Mouse (Mus musculus): Measurements from ENCODE around the gene Snrpc.
A peak's percentile ranks its signal among the peaks of the same experiment; 100 is the strongest.
"Not testable (repeated sequence)": the region's sequence is repeated elsewhere in the genome, so short reads cannot be mapped to it uniquely, and the experiment has no call there.

Gene Snrpc

DNA sequence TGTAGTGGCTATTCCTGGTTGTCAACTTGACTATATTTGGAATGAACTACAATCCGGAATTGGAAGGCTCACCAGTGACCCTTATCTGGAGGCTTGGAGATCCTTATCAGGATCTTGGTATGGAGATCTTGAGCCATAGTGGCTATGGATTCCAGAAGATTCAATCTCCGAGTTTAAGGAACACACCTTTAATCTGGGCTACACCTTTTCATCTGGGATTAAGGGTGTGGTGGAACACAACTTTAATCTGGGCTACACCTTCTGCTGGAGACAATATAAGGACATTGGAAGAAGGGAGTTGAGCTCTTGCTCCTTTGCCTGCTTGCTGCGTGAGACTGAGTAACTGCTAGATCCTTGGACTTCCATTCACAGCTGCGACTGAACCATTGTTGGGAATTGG is at the start of gene Snrpc:
Gene Snrpc, plus strand, starts transcription at position 301 of the 400 bp plus-strand sequence.
- DNase-seq = not testable (repeated sequence)

DNA sequence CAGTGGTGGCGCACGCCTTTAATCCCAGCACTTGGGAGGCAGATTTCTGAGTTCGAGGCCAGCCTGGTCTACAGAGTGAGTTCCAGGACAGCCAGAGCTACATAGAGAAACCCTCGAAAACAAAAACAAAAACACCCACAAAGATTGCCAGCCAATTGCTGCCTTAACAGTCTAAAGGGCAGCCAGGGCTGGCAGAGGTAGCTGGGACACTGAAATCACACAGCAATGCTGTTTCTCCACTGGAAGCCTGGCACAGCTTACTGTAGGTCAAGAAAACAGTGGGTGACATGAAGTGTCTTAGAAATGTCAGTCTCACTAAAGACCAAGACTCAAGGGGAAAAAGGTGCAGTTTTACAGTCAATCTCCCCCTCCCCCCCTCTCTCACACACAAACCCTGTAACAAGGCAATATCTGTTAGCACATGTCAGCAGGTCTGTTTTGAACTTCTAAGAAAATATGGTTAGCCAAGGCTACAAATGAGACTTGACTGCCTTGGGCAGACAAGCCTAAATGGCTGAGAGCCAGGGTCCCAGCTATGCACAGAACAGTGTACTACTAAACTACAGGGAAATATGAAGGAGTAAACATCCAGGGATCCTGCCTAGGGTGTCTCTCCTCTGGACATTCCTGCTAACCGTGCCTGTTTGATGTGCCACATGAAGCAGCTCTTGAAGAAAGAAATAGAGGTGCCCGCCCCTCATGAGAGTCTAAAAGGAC is 49.3 kb upstream of the Snrpc start:
- no peak for DNase-seq

DNA sequence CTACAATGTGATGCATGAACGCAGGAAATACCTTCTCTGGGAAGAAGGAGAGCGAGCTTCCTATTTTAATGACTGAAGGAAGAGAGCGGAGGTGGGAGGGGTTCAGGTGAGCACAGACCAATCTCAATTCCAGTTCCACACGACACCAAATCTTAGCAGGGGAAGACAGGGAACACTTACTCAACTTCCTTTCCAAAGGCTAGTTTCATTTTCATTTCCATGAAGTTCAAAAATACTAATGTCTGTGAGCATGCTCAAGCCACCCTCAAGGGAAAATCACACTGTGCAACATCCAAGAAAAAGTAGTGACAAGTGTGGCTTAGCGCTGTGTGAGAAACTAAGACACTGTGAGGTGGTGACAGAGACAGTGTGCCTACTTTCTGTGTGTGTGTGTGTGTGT is 47.9 kb upstream of the Snrpc start:
- DNase-seq = no peak

DNA sequence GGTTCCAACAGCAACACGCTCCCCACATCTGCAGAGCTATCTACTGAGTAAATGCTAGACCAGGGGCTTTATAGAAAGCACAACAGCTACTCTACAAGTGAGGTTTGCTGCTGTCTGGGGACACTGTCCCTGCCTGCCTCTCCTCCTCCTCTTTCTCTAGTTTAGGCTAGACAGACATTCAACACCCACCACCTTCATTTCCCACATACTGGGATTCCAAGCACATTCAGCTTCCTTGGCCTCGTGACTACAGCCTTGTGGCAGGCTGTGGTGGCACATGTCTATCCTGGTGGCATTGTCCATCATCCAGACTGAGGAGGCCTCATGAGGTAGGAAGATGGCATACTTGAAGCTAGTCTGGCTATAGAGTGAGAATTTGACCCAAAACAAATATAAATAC is 47.0 kb upstream of the Snrpc start:
- no peak for DNase-seq

DNA sequence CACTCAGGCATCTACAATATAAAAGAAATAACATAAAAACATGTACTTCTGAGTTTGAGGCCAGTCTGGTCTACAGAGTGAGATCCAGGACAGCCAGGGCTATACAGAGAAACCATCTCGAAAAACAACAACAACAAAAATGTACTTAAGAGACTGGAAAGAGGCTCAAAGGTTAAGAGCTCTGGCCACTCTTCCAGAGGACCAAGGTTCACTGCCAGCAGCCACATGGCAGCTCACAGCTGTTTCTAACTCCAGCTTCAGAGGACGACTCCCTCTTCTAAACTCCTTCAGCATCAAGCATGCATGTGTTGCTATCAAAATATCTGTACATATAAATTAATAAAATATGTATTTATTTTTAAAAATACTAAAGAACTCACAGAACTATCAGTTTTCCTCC is 46.4 kb upstream of the Snrpc start:
- DNase-seq = no peak

DNA sequence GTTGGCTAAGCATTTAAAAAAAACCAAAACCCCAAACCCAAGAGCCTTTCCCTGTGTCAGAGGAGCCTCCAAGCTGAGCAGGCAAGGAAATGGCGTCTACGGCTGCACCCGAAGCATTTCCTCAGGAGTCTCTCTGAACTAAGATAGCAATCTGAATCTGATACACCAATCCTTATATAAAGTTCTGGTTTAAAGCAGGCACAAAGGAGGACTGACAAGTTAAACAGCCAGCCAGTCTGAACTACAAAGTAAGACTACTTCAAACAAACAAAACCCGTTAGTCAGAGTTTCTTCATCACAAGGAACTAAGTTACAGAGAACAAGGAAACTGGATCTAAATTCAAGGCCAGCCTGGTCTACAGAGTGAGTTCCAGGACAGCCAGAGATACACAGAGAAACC is 45.4 kb upstream of the Snrpc start:
- no peak for DNase-seq

DNA sequence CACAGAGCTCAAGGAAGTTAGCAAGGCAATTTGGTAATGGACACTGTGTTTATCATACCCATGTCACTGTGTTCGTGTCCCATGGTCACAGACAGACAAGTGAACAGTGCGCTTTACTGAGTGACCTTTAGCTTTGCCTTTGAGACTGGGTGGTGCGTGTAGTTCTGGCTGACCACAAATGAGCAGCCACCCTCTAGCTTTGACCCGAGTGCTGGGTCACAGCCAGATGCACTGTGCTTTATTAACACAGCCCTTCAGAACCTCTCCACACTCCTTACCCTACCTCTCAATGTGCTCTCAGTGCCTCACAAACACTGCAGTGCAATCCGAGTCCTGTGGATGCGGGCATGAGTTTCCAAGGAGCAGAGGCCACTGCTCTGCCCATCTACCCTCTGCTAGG is 44.8 kb upstream of the Snrpc start:
- DNase-seq = no peak

DNA sequence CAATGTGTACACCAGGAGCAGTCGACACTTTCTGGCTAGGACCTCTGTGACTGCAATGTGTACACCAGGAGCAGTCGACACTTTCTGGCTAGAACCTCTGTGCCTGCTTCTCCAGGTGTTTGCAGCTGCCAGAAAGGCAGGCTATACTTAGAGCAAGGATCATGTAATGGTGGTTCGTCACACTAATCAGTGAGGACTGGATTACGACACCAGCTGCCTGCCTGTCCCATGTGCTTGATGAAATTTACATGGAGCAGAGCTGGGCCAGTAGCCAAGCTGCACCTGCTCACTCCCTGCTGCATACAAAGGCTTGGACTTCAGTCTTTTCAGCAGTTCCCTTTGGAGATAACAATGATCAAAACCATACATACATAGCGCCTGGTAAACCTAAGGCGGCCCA is 41.2 kb upstream of the Snrpc start:
- DNase-seq = peak; percentile 82 to 83

DNA sequence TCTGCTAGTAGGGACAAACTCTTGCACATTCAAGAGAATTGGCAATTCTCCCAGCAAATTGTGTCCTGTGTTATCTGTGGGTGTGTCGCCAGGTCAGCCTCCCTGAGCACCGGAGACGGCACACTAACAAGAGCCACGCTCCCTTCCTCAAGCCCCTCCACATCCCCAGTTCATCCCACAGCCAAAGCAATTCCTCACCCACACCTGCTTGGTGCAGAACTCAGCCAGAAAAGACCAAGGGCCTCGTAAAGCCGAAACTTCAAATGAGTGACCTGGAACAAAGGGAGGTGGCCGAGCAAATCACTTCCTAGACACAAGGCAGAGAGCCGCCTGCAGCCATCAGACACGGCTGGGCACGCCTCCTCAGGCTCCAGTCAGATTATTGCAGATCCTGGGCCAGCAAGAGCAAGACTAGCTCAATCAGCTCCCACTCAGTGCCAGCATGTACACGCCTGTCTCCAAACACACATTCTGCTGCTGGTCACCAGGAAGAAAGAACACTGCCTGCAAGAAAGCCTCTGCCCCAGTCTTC is 40.5 kb upstream of the Snrpc start:
- peak; percentile 62 to 63 for DNase-seq

DNA sequence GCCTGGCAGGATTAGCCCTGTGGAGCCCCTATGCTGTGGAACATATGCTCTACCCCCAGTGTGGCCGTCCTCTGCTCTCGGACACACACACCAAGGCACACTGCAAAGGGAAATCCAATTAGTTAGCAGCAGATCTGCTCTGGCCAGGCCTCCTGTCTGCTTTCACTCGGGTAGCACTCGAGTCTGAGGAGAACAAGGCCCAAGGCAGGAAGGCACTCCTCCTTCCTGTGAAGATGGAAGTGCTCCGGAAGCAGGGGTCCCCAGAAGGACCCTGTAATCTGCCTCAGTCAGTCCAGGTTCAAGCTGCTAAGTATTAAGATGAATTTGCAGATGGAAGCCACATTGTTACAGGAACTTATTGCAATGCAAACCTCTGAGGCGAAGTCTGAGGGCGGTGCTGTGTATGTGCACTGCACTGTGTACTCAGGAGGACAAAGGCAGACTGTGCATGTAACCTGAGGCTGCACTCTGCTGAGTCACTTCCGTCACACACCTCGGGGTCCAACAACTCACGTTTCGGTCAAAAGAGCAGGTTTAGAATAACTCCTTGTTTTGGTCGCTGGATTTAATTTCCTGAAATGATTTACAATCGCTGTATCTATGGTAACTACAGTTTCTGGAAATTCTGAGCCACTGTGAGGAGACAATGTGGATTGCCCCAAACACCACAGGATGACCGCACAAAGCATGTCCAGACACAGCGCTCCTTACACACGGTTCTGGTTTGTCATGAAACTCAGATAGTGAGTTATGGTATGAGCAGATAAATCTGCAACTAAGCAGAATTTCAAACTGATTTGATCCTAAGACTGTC is 38.0 kb upstream of the Snrpc start:
- DNase-seq = no peak

DNA sequence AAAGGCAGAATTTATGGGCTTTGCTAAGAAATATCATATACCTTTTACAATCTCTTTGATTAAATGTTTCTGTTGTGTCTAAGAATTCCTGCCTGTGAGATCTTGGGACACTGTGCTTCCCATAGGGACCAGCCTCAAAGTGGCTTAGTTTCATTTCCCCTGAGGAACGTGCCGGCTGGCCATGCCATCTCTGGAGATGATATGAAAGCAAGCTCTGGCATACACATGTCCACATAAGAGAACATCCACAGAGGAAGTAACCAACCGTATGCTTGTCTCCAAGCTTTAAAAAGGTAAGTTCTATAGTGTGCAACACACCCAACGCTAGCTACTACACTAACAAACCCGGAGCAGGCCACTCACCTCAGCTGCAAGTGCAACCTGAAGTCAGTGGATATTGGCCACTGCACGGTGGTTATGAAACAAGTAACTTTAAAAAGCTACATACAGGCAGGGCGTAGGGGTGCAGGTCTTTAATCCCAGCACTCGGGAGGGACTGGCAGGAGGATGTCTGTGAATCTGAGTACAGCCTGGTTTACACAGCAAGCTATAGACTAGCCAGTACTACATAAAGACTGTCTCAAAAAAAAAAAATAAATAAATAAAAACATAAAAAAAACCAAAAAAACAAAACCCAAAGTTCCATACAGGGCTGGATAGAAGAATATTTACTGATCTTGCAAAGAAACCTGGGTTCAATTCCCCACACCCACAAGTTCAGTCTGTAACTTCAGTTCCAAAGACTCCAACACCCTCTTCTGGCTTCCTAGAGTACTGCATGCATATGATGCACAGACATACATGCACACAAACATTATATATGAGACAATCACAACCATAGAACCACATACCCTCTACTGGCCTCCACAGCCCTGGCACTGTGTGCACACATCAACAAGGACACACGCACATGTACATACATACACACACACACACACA is 37.0 kb upstream of the Snrpc start:
- no peak for DNase-seq

DNA sequence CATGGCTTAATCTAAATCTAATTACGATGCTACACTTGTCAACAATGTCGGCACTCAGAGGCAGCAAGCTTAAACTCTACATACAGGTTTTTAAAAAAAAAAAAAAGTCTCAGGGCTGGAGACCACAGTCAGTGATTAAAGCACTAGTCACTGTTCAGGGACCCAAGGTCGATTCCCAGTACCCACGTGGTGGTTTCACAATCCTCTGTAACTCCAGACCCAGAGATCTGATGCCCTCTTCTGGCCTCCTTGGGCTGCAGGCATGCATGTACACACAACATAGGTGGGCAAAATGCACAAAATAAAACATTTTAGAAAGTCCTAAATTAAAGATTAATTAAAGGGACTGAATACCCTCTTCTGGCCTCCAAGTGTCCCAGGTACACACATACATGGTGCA is 34.2 kb upstream of the Snrpc start:
- DNase-seq = no peak

DNA sequence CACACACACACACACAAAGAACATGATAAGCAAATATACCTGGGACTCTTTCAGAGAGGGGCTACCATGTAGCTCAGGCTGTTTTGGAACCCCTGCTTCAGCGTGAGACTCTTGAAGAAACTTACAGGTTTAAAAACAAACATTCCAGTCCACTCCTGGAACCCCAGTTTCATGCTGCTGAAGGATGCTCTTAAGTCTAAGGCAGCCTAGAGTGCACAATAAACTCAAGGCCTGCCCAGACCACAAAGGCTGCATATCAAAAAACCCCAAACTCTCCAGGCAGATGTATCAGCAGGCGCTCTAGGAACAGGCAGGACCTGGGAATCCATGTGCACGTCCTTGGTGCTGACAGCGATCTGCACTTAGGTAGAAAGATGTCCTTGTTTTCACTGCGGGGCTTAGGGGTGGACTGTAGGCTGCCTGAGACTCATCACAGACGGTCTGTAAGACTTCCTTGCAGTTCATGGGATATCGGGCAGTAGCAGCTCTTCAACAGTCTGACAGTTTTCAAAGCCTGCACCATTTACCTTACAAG is 33.7 kb upstream of the Snrpc start:
- DNase-seq = no peak

DNA sequence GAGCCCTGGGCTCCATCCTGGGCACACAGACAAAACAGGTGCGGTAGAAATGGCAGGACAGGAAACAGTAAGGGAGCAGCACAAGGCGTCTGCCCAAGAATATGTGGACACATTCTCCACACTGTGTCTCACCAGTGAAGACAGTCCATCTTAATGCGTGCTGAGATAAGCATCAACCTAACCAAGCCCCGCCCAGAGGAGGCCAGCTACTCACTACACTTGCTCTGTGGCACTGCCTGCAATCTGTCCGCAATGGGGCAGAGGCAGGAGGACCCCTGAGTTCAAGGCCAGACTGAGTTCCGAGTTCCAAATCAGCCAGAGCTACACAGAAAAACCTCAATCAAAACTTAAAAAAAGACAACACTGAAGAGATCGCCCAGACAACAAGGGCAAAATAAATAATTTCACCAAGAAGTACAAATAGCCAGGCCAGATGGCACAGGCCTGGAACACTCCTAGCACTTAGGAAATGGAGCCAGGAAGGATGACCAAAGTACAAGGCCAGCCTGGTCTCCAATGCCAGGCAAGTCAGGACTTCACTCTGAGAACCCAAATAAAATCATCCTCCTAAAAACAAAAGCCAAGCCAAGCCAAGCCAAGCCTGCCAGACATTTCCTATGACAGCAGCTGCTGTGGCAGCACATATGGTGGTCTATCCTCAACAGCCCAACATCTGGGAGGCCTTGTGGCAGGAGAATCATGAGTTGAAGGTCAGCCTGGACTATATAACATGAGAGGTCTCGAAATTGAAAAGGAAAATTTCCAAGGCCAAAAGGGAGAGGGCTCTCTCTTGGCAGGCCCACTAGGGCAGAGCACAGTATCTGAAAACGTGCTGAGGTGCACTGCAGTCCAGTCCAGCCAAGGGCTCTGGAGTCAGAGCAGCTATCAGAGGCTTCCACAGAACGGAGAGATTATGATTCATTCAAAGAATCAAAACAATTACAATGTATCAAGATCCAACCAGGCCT is 32.9 kb upstream of the Snrpc start:
- peak; percentile 33 to 58 for DNase-seq

DNA sequence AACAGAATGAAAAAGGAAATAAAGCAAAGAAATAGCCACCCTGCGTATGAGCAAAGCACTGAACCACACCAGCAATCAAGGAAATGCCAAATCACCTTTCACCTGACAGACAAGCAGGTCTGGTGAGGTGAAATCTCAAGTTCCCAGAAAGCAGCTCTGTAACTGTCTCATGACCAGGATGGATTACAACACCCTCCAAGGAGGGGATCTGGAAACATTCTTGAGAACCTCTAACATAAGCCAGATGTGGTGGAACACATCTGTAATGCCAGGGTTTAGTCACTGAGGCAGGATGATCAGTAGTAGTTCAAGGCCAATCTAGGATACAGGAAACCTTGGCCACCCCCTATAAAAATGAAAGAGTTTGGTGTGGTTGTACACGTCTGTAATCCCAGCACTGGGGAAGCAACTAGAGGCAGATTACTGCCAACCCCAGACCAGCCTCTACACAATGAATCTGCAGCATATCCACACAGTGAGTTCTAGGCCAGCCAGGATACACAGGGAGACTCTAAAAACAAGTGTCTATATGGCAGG is 30.3 kb upstream of the Snrpc start:
- DNase-seq = no peak

DNA sequence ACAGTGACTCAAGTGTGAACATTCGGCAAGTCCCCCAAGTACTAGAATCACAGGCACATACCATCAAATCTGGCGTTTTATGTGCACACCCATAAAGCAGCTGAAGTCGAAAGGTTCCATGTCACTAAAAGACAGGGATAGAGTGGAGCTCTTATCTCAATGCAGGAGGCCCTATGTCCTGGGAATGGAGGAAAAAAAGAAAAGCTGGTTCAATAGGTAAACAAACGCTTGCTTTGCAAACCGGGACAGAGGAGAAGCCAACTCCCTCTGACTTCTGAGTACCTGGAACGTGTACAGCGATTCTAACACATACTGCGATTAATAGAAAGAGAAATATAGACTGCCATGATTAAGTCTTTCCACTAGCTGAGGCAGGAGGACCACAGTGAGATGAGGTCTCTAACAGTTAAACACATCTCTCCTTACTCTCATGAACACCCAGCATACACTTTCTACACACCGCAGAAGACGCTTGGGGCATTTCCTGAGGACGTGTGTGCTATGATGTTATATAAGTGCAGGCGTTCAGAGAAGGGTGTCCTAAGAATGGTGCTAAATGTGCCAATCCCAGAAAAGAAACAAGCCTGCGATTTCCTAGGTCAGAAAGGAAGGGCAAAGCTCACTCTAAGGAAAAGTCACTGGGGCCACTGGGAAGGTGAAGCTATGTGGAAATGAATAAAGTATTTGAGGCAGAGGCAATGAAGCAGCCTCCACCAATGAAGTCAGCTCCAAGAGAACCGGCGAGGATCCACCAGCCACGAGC is 27.2 kb upstream of the Snrpc start:
- no peak for DNase-seq

DNA sequence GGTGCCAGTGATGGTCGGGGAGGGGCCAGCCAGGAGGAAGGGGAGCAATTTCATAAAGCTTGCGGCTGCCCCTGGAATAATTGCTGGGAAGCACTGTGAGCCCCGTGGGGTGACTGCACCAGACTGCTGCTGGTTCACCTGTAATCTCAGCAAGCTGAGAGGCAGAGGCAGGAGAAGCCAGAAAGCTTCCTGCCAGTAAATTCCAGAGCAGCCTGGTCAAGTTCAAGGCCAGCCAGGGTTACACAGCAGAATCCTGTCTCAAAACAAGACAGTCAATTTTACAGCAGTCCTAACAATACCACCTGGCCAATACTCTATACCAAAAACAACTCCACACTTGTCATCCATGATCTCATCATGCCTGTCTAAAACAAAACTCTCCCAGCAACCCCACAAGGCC is 26.0 kb upstream of the Snrpc start:
- no peak for DNase-seq

DNA sequence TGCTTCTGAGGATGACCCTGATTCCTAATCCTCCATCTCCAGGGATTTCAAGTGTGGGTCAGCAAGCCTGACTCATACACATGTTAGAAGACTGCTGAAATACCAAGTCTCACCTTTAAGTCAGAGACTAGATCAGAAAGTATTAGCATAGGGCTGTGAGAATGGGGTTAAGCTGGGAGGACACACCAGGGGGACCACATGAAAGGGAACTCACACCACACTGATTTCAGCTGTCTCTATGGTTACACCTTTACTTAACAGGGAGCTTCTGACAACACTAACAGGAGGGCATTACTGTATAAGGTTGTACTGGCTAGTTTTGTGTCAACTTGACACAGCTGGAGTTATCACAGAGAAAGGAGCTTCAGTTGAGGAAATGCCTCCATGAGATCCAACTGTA is 23.3 kb upstream of the Snrpc start:
- no peak for DNase-seq

DNA sequence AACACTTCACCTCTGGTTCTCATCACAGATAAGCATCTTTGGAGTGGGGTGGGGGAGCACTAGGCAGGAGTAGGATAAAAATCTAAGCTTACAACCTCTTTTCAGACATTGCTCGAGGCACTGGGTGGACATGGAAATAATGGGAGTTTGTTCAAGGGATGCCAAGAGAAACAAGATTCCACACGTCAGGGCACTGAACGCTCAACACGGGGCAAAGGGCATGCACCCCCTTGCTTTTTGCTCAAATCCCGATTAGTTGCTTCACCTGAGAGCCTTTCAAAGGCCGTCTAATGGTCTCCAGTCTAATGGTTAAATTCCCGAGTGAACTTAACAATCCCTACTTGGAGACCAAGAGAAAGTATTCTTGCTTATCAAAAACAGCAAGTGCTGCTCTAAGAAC is 18.9 kb upstream of the Snrpc start:
- no peak for DNase-seq

DNA sequence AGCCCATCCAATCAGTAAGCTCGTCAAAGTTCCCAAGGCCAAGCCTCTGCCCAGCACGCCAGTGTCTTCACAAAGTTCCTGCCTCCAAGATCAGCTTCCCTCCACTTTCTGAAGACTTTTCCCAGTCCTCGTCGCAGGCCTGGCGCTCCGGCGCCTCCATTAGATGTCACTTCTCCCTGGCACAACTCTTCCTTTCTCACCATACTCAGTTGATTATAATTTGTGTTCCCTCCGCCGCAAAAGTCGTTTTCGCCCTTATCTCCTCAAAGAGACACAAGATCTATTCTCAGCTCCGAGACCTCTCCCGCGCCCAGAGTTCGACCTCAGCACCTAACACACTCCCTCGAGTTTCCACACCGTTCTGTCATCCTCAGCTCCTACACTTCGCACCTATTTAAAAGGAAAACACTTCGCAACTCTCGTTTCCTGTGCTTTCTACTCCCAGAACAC is 18.4 kb upstream of the Snrpc start:
- peak in 1 of 2 experiments; percentile 27 for DNase-seq

Measured in cerebellum, postnatal 14 days (tissue).